Mouse (Mus musculus) cerebellum, adult 2 months (tissue): Measurements from ENCODE around the gene Slc7a11.

Source experiments
- CTCF ChIP-seq: fragments of 200-500 bp; IDR thresholded peaks from 2 replicates; pipeline ENCODE4 v1.5.1; 2011; ENCODE audit warnings: low read depth, mild to moderate bottlenecking, control low read depth, low read length, moderate library complexity, borderline replicate concordance; ENCODE audit not compliant: insufficient read depth
- POLR2A ChIP-seq: fragments of 200-500 bp; IDR thresholded peaks from 2 replicates; pipeline ENCODE4 v1.6.1; 2011; ENCODE audit warnings: low read length, control low read depth, borderline replicate concordance; ENCODE audit not compliant: insufficient read depth

- TF ChIP-seq POLR2A (no peak), CTCF (no peak)
These were observed 63.5 kb downstream of the Slc7a11 start for GRCm38 (mm10) chr3:50379942-50380341.
